Mouse (Mus musculus): ENCODE measurements around the gene Heatr6.

DNA sequence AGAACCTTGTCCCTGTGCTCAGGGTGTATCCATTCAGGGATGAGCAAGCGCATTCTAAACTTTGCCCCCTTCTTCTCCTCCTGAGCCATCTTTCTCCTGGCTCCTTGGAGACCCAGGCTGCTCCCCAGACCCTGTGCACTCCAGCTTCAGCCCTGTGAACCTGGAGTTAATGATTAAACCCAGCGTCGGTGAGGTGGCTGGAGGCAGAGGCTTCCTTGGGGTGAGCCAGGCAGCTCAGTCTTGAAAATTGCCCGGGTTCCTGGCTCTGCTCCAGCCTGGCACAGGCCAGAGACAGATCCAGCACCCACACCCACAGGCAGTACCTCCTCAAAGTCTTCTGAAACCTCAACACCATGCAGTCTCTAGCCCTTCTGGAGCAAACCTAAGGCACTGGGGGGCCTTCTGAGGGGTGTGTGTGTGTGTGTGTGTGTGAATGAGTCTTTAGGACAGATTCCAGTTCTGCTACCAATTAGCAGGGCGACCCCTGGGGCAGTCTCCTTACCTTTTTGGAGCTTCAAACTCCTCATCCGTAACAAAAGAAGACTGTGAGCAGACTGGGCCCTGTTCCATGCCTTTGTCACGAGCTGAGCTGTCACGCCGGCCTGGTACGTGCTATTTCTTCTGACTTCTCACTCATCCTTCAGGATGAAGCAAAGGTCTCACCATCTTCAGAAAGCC, 66.4 kb downstream of the Heatr6 start:
- TF ChIP-seq MAFK (IDR thresholded peaks at IDR 0.05; ENCODE audit: insufficient read depth, low read depth, low read length) = no peak
- TF ChIP-seq ZC3H11A (IDR thresholded peaks at IDR 0.05; ENCODE audit: borderline replicate concordance, low read depth, low read length) = no peak
- TF ChIP-seq ZNF384 (IDR thresholded peaks at IDR 0.05; ENCODE audit: low read depth, low read length) = no peak
- TF ChIP-seq HCFC1 (IDR thresholded peaks at IDR 0.05; ENCODE audit: borderline replicate concordance, insufficient read depth, low read length) = no peak

Data from ES-E14 (cell line).